Mouse (Mus musculus): Measurements from ENCODE around the gene Mafg. TPM values are rescaled to one million over a fixed set of nuclear protein-coding genes. Genes with fewer than 3 reads are reported as not detected.

Mafg gene
- polyA plus RNA-seq, 1 experiment from 2014 or later: 27.5 TPM

Small RNA genes lying within 50 kb of the gene (microRNA-seq; reads per million reads assigned to microRNA genes)
- 2.1 reads per million for gene Mir6936

Other genes starting within 250 kb of the Mafg start
- gene Nploc4, start 195.9 kb downstream of the Mafg start, polyA plus RNA-seq (2014; fragmentation: Nextera tagmentation; extraction: Ambion mirVana): 44.7 and 51.0 TPM in 2 replicates
- not detected in 2 replicates for gene Tspan10, start 191.0 kb downstream of the Mafg start, polyA plus RNA-seq (2014; fragmentation: Nextera tagmentation; extraction: Ambion mirVana)
- 0.65 TPM in 1 of 2 replicates, not detected in the other for gene Pde6g, start 180.1 kb downstream of the Mafg start, polyA plus RNA-seq (2014; fragmentation: Nextera tagmentation; extraction: Ambion mirVana)
- 12.0 and 14.4 TPM in 2 replicates for gene Oxld1, start 175.5 kb downstream of the Mafg start, polyA plus RNA-seq (2014; fragmentation: Nextera tagmentation; extraction: Ambion mirVana)
- gene Ccdc137, start 175.5 kb downstream of the Mafg start, polyA plus RNA-seq (2014; fragmentation: Nextera tagmentation; extraction: Ambion mirVana): 26.4 and 29.0 TPM in 2 replicates
- 61.2 and 65.7 TPM in 2 replicates for gene Arl16, start 166.0 kb downstream of the Mafg start, polyA plus RNA-seq (2014; fragmentation: Nextera tagmentation; extraction: Ambion mirVana)
- gene Mrpl12, start 149.0 kb downstream of the Mafg start, polyA plus RNA-seq (2014; fragmentation: Nextera tagmentation; extraction: Ambion mirVana): 142 and 145 TPM in 2 replicates
- gene Slc25a10, start 141.8 kb downstream of the Mafg start, polyA plus RNA-seq (2014; fragmentation: Nextera tagmentation; extraction: Ambion mirVana): 41.4 and 49.5 TPM in 2 replicates
- 0.19 and 0.24 TPM in 2 replicates for gene Gcgr, start 102.9 kb downstream of the Mafg start, polyA plus RNA-seq (2014; fragmentation: Nextera tagmentation; extraction: Ambion mirVana)
- 244 and 251 TPM in 2 replicates for gene Mcrip1, start 83.9 kb downstream of the Mafg start, polyA plus RNA-seq (2014; fragmentation: Nextera tagmentation; extraction: Ambion mirVana)
- gene Ppp1r27, start 82.5 kb downstream of the Mafg start, polyA plus RNA-seq (2014; fragmentation: Nextera tagmentation; extraction: Ambion mirVana): not detected in 2 replicates
- 562 and 566 TPM in 2 replicates for gene P4hb, start 60.3 kb downstream of the Mafg start, polyA plus RNA-seq (2014; fragmentation: Nextera tagmentation; extraction: Ambion mirVana)
- gene Arhgdia, start 52.0 kb downstream of the Mafg start, polyA plus RNA-seq (2014; fragmentation: Nextera tagmentation; extraction: Ambion mirVana): 686 and 719 TPM in 2 replicates
- 669 and 698 TPM in 2 replicates for gene Alyref, start 35.2 kb downstream of the Mafg start, polyA plus RNA-seq (2014; fragmentation: Nextera tagmentation; extraction: Ambion mirVana)
- 198 and 199 TPM in 2 replicates for gene Anapc11, start 35.2 kb downstream of the Mafg start, polyA plus RNA-seq (2014; fragmentation: Nextera tagmentation; extraction: Ambion mirVana)
- gene Npb, start 25.1 kb downstream of the Mafg start, polyA plus RNA-seq (2014; fragmentation: Nextera tagmentation; extraction: Ambion mirVana): 0.78 TPM in 1 of 2 replicates, not detected in the other
- 109 and 118 TPM in 2 replicates for gene Pcyt2, start 15.7 kb downstream of the Mafg start, polyA plus RNA-seq (2014; fragmentation: Nextera tagmentation; extraction: Ambion mirVana)
- 37.2 and 39.0 TPM in 2 replicates for gene Sirt7, start 8.4 kb downstream of the Mafg start, polyA plus RNA-seq (2014; fragmentation: Nextera tagmentation; extraction: Ambion mirVana)
- gene Pycr1, start 10.2 kb upstream of the Mafg start, polyA plus RNA-seq (2014; fragmentation: Nextera tagmentation; extraction: Ambion mirVana): 31.8 and 33.8 TPM in 2 replicates
- 0.89 TPM in 1 of 2 replicates, not detected in the other for gene Myadml2, start 14.6 kb upstream of the Mafg start, polyA plus RNA-seq (2014; fragmentation: Nextera tagmentation; extraction: Ambion mirVana)
- 2.6 and 3.0 TPM in 2 replicates for gene Notum, start 27.6 kb upstream of the Mafg start, polyA plus RNA-seq (2014; fragmentation: Nextera tagmentation; extraction: Ambion mirVana)
- 124 and 136 TPM in 2 replicates for gene Aspscr1, start 39.4 kb upstream of the Mafg start, polyA plus RNA-seq (2014; fragmentation: Nextera tagmentation; extraction: Ambion mirVana)
- gene Cenpx, start 80.1 kb upstream of the Mafg start, polyA plus RNA-seq (2014; fragmentation: Nextera tagmentation; extraction: Ambion mirVana): 112 and 115 TPM in 2 replicates
- 39.7 and 44.7 TPM in 2 replicates for gene Lrrc45, start 80.3 kb upstream of the Mafg start, polyA plus RNA-seq (2014; fragmentation: Nextera tagmentation; extraction: Ambion mirVana)
- 12.1 and 13.9 TPM in 2 replicates for gene Rac3, start 87.9 kb upstream of the Mafg start, polyA plus RNA-seq (2014; fragmentation: Nextera tagmentation; extraction: Ambion mirVana)
- 14.9 and 16.5 TPM in 2 replicates for gene Dcxr, start 93.7 kb upstream of the Mafg start, polyA plus RNA-seq (2014; fragmentation: Nextera tagmentation; extraction: Ambion mirVana)
- gene Cbr2, start 98.5 kb upstream of the Mafg start, polyA plus RNA-seq (2014; fragmentation: Nextera tagmentation; extraction: Ambion mirVana): 1.8 and 2.0 TPM in 2 replicates
- gene Hmga1b, start 129.2 kb upstream of the Mafg start, polyA plus RNA-seq (2014; fragmentation: Nextera tagmentation; extraction: Ambion mirVana): 7.7 and 8.6 TPM in 2 replicates
- 36.7 and 40.5 TPM in 2 replicates for gene Rfng, start 150.6 kb upstream of the Mafg start, polyA plus RNA-seq (2014; fragmentation: Nextera tagmentation; extraction: Ambion mirVana)
- 286 and 291 TPM in 2 replicates for gene Gps1, start 150.7 kb upstream of the Mafg start, polyA plus RNA-seq (2014; fragmentation: Nextera tagmentation; extraction: Ambion mirVana)
- 83.4 and 84.7 TPM in 2 replicates for gene Dus1l, start 162.8 kb upstream of the Mafg start, polyA plus RNA-seq (2014; fragmentation: Nextera tagmentation; extraction: Ambion mirVana)
- 108 and 125 TPM in 2 replicates for gene Fasn, start 190.9 kb upstream of the Mafg start, polyA plus RNA-seq (2014; fragmentation: Nextera tagmentation; extraction: Ambion mirVana)